Mouse (Mus musculus) limb, embryonic 14.5 days (tissue): ENCODE results near the gene Rnd1. TPM values are rescaled to one million over a fixed set of nuclear protein-coding genes. Genes with fewer than 3 reads are reported as not detected.

ENCODE experiments used
- ATAC-seq: fragments of 200-750 bp; cut with Nextera tagmentation; 2 replicates; pipeline ENCODE4 v1.8.0; 2017; ENCODE audit warnings: low read depth, moderate number of reproducible peaks, moderate TSS enrichment; ENCODE audit not compliant: low FRiP score
- DNase-seq: peaks from one replicate; pipeline ENCODE4 v3.0.0-alpha.2; 2015; ENCODE audit warnings: low spot score
- H3K27ac ChIP-seq: fragments of 300-500 bp; sonication (generic); replicated peaks from 2 replicates; pipeline ENCODE4 v1.5.1; 2014; ENCODE audit warnings: low read depth, mild to moderate bottlenecking, low read length, moderate library complexity, mixed read lengths
- H3K27me3 ChIP-seq: fragments of 300-500 bp; sonication (generic); 2 replicates; pipeline ENCODE4 v1.6.1; 2014; ENCODE audit warnings: low read length, mixed read lengths; ENCODE audit not compliant: control insufficient read depth, insufficient read depth
- H3K36me3 ChIP-seq: fragments of 300-500 bp; sonication (generic); 2 replicates; pipeline ENCODE4 v1.6.1; 2014; ENCODE audit warnings: mild to moderate bottlenecking, low read length, moderate library complexity, mixed read lengths; ENCODE audit not compliant: control insufficient read depth, insufficient read depth
- H3K4me1 ChIP-seq: fragments of 300-500 bp; sonication (generic); 2 replicates; pipeline ENCODE4 v1.6.1; 2014; ENCODE audit warnings: antibody characterized with exemption, low read length, mixed read lengths; ENCODE audit not compliant: control insufficient read depth, insufficient read depth
- H3K4me2 ChIP-seq: fragments of 300-500 bp; sonication (generic); replicated peaks from 2 replicates; pipeline ENCODE4 v1.6.1; 2014; ENCODE audit warnings: low read depth, mild to moderate bottlenecking, low read length, moderate library complexity; ENCODE audit not compliant: severe bottlenecking
- H3K4me3 ChIP-seq: fragments of 300-500 bp; sonication (generic); replicated peaks from 2 replicates; pipeline ENCODE4 v1.5.1; 2014; ENCODE audit warnings: low read length
- H3K9ac ChIP-seq: fragments of 300-500 bp; sonication (generic); 2 replicates; pipeline ENCODE4 v1.6.1; 2014; ENCODE audit warnings: mild to moderate bottlenecking, low read depth, low read length, moderate library complexity; ENCODE audit not compliant: severe bottlenecking
- H3K9me3 ChIP-seq: fragments of 300-500 bp; sonication (generic); 2 replicates; pipeline ENCODE4 v1.6.1; 2016; ENCODE audit warnings: low read length; ENCODE audit not compliant: control insufficient read depth
- POLR2A ChIP-seq: fragments of 200-500 bp; IDR thresholded peaks from 2 replicates; pipeline ENCODE4 v1.8.0; 2012; ENCODE audit warnings: inconsistent platforms, mild to moderate bottlenecking, moderate library complexity, borderline replicate concordance; ENCODE audit not compliant: insufficient read depth, insufficient read length; ENCODE audit errors: extremely low read depth
- WGBS: fragments of 180-500 bp; shearing (Covaris S2); extraction: QIAGEN DNeasy Blood & Tissue Kit; methylation state at CpG from one replicate; pipeline ENCODE4 v1.1.7; 2014; 5-methylcytosine and 5-hydroxymethylcytosine counted together
- polyA plus RNA-seq, 2 experiments: library from polyadenylated mRNA; depleted of rRNA in 1 of 2; stranded (reverse) in 1 of 2; unstranded in 1 of 2; fragments of >200 nt; fragmentation: Nextera tagmentation in 1 of 2; extraction: Ambion mirVana in 1 of 2; gene quantifications; 2 replicates each; pipeline versions ENCODE4 v1.2.1 to v1.2.3; 2012 to 2014

Rnd1 gene
- polyA plus RNA-seq, 2 experiments = 0.45 to 1.5 TPM

- H3K27me3 ChIP-seq = no peaks in the 10 kb centered on the region
- under 1% methylated on average over 12 of the region's 12 CpGs for WGBS
- no peaks in the 10 kb centered on the region for H3K36me3 ChIP-seq
- no peak overlapping the region for H3K27ac ChIP-seq
- 0 out of 2 replicates have a peak overlapping the region, but pooled peaks have one; percentile 0 for H3K4me3 ChIP-seq
- TF ChIP-seq POLR2A = no peak
- ATAC-seq = peak; percentile 71; the same call in 1 of the 2 replicates
- no peak overlapping the region for H3K9ac ChIP-seq
- no peaks in the 10 kb centered on the region for H3K9me3 ChIP-seq
- peaks cover 11% of the 10 kb centered on the region; the same call in 1 of the 2 replicates for H3K4me1 ChIP-seq
- peak overlapping the region; percentile 30 for H3K4me2 ChIP-seq
- DNase-seq = peak; percentile 70
Observed at GRCm38 (mm10) chr15:98617176-98617537, 60.1 kb downstream of the Rnd1 start.

GRCm38 (mm10) chr15:98616362-98617175 is 60.7 kb downstream of the Rnd1 start:
- Histone ChIP-seq H3K4me3 (0 out of 2 replicates have a peak overlapping the region, but pooled peaks have one; percentile 0), H3K36me3 (no peaks in the 10 kb centered on the region), H3K9ac (no peak overlapping the region), H3K4me1 (peaks cover 11% of the 10 kb centered on the region; the same call in 1 of the 2 replicates), H3K27me3 (no peaks in the 10 kb centered on the region), H3K27ac (no peak overlapping the region), H3K9me3 (no peaks in the 10 kb centered on the region), H3K4me2 (peak overlapping the region; percentile 30)
- ATAC-seq (no peak), DNase-seq (no peak)
- TF ChIP-seq POLR2A = no peak
- 23% methylated on average over 20 of the region's 20 CpGs for WGBS

- Histone ChIP-seq H3K9me3 (no peaks in the 10 kb centered on the region), H3K9ac (no peak overlapping the region), H3K27me3 (no peaks in the 10 kb centered on the region), H3K4me3 (no peak overlapping the region), H3K36me3 (no peaks in the 10 kb centered on the region), H3K27ac (no peak overlapping the region), H3K4me2 (no peak overlapping the region), H3K4me1 (peaks cover 11% of the 10 kb centered on the region; the same call in 1 of the 2 replicates)
- DNase-seq = no peak
- 67% methylated on average over 6 of the region's 6 CpGs for WGBS
- no peak for TF ChIP-seq POLR2A
- ATAC-seq = no peak
Observed at GRCm38 (mm10) chr15:98615751-98616150, 61.5 kb downstream of the Rnd1 start.

GRCm38 (mm10) chr15:98614971-98615370 is 62.3 kb downstream of the Rnd1 start:
- no peak overlapping the region for H3K4me2 ChIP-seq
- DNase-seq (no peak), ATAC-seq (no peak)
- no peak overlapping the region for H3K4me3 ChIP-seq
- H3K27me3 ChIP-seq = no peaks in the 10 kb centered on the region
- no peaks in the 10 kb centered on the region for H3K36me3 ChIP-seq
- no peak for TF ChIP-seq POLR2A
- WGBS = 33% methylated on average over 6 of the region's 6 CpGs
- no peaks in the 10 kb centered on the region for H3K9me3 ChIP-seq
- peaks cover 11% of the 10 kb centered on the region; the same call in 1 of the 2 replicates for H3K4me1 ChIP-seq
- no peak overlapping the region for H3K27ac ChIP-seq
- H3K9ac ChIP-seq = no peak overlapping the region

- Histone ChIP-seq H3K4me1 (peaks cover 11% of the 10 kb centered on the region; the same call in 1 of the 2 replicates), H3K4me2 (no peak overlapping the region), H3K27me3 (no peaks in the 10 kb centered on the region), H3K9me3 (no peaks in the 10 kb centered on the region), H3K9ac (no peak overlapping the region), H3K27ac (0 out of 2 replicates have a peak overlapping the region, but pooled peaks have one; percentile 28), H3K36me3 (no peaks in the 10 kb centered on the region), H3K4me3 (no peak overlapping the region)
- DNase-seq = peak; percentile 68
- TF ChIP-seq POLR2A = no peak
- ATAC-seq = peak; percentile 44; the same call in 1 of the 2 replicates
- 28% methylated on average over 9 of the region's 9 CpGs for WGBS
Observed at GRCm38 (mm10) chr15:98614551-98614950, 62.7 kb downstream of the Rnd1 start.

Other genes with a start within 250 kb of the Rnd1 start
- gene Olfr282, start 246.2 kb downstream of the Rnd1 start, polyA plus RNA-seq (2012; rRNA removed) = not detected in 2 replicates
- gene Olfr282, start 246.2 kb downstream of the Rnd1 start, polyA plus RNA-seq (2014; fragmentation: Nextera tagmentation; extraction: Ambion mirVana) = not detected in 2 replicates
- gene Olfr281, start 224.9 kb downstream of the Rnd1 start, polyA plus RNA-seq (2012; rRNA removed) = not detected in 2 replicates
- not detected in 2 replicates for gene Olfr281, start 224.9 kb downstream of the Rnd1 start, polyA plus RNA-seq (2014; fragmentation: Nextera tagmentation; extraction: Ambion mirVana)
- gene OR5BS1P, start 207.6 kb downstream of the Rnd1 start, polyA plus RNA-seq (2012; rRNA removed) = not detected in 2 replicates
- gene OR5BS1P, start 207.6 kb downstream of the Rnd1 start, polyA plus RNA-seq (2014; fragmentation: Nextera tagmentation; extraction: Ambion mirVana) = not detected in 2 replicates
- gene Lalba, start 194.7 kb downstream of the Rnd1 start, polyA plus RNA-seq (2012; rRNA removed) = 0.14 and 0.32 TPM in 2 replicates
- not detected in 2 replicates for gene Lalba, start 194.7 kb downstream of the Rnd1 start, polyA plus RNA-seq (2014; fragmentation: Nextera tagmentation; extraction: Ambion mirVana)
- gene Olfr279, start 185.1 kb downstream of the Rnd1 start, polyA plus RNA-seq (2012; rRNA removed) = not detected in 2 replicates
- not detected in 2 replicates for gene Olfr279, start 185.1 kb downstream of the Rnd1 start, polyA plus RNA-seq (2014; fragmentation: Nextera tagmentation; extraction: Ambion mirVana)
- 99.8 and 105 TPM in 2 replicates for gene Kansl2, start 143.2 kb downstream of the Rnd1 start, polyA plus RNA-seq (2012; rRNA removed)
- gene Kansl2, start 143.2 kb downstream of the Rnd1 start, polyA plus RNA-seq (2014; fragmentation: Nextera tagmentation; extraction: Ambion mirVana) = 104 and 108 TPM in 2 replicates
- gene Ccnt1, start 106.5 kb downstream of the Rnd1 start, polyA plus RNA-seq (2012; rRNA removed) = 19.4 and 21.6 TPM in 2 replicates
- gene Ccnt1, start 106.5 kb downstream of the Rnd1 start, polyA plus RNA-seq (2014; fragmentation: Nextera tagmentation; extraction: Ambion mirVana) = 45.3 and 53.4 TPM in 2 replicates
- not detected in 2 replicates for gene 4930415O20Rik, start 106.5 kb downstream of the Rnd1 start, polyA plus RNA-seq (2012; rRNA removed)
- gene 4930415O20Rik, start 106.5 kb downstream of the Rnd1 start, polyA plus RNA-seq (2014; fragmentation: Nextera tagmentation; extraction: Ambion mirVana) = 0.37 TPM in 1 of 2 replicates, not detected in the other
- gene Adcy6, start 67.4 kb downstream of the Rnd1 start, polyA plus RNA-seq (2012; rRNA removed) = 74.0 and 82.0 TPM in 2 replicates
- 14.3 and 16.2 TPM in 2 replicates for gene Adcy6, start 67.4 kb downstream of the Rnd1 start, polyA plus RNA-seq (2014; fragmentation: Nextera tagmentation; extraction: Ambion mirVana)
- 75.2 and 105 TPM in 2 replicates for gene Cacnb3, start 46.6 kb downstream of the Rnd1 start, polyA plus RNA-seq (2012; rRNA removed)
- 33.9 and 40.8 TPM in 2 replicates for gene Cacnb3, start 46.6 kb downstream of the Rnd1 start, polyA plus RNA-seq (2014; fragmentation: Nextera tagmentation; extraction: Ambion mirVana)
- 47.0 and 54.0 TPM in 2 replicates for gene Ddx23, start 14.6 kb downstream of the Rnd1 start, polyA plus RNA-seq (2012; rRNA removed)
- gene Ddx23, start 14.6 kb downstream of the Rnd1 start, polyA plus RNA-seq (2014; fragmentation: Nextera tagmentation; extraction: Ambion mirVana) = 22.6 and 26.5 TPM in 2 replicates
- gene Ccdc65, start 30.7 kb upstream of the Rnd1 start, polyA plus RNA-seq (2012; rRNA removed) = 0.48 and 0.55 TPM in 2 replicates
- 0.40 and 0.87 TPM in 2 replicates for gene Ccdc65, start 30.7 kb upstream of the Rnd1 start, polyA plus RNA-seq (2014; fragmentation: Nextera tagmentation; extraction: Ambion mirVana)
- gene Fkbp11, start 50.7 kb upstream of the Rnd1 start, polyA plus RNA-seq (2012; rRNA removed) = 58.9 and 90.9 TPM in 2 replicates
- 74.4 and 82.7 TPM in 2 replicates for gene Fkbp11, start 50.7 kb upstream of the Rnd1 start, polyA plus RNA-seq (2014; fragmentation: Nextera tagmentation; extraction: Ambion mirVana)
- 75.0 and 96.4 TPM in 2 replicates for gene Arf3, start 85.8 kb upstream of the Rnd1 start, polyA plus RNA-seq (2012; rRNA removed)
- gene Arf3, start 85.8 kb upstream of the Rnd1 start, polyA plus RNA-seq (2014; fragmentation: Nextera tagmentation; extraction: Ambion mirVana) = 37.4 and 39.6 TPM in 2 replicates
- 13.7 and 14.9 TPM in 2 replicates for gene Wnt10b, start 100.7 kb upstream of the Rnd1 start, polyA plus RNA-seq (2012; rRNA removed)
- 6.3 and 7.4 TPM in 2 replicates for gene Wnt10b, start 100.7 kb upstream of the Rnd1 start, polyA plus RNA-seq (2014; fragmentation: Nextera tagmentation; extraction: Ambion mirVana)
- not detected in 2 replicates for gene Wnt1, start 112.4 kb upstream of the Rnd1 start, polyA plus RNA-seq (2012; rRNA removed)
- 0.08 TPM in 1 of 2 replicates, not detected in the other for gene Wnt1, start 112.4 kb upstream of the Rnd1 start, polyA plus RNA-seq (2014; fragmentation: Nextera tagmentation; extraction: Ambion mirVana)
- gene Ddn, start 132.0 kb upstream of the Rnd1 start, polyA plus RNA-seq (2012; rRNA removed) = 0.44 and 0.59 TPM in 2 replicates
- 0.14 TPM in 1 of 2 replicates, not detected in the other for gene Ddn, start 132.0 kb upstream of the Rnd1 start, polyA plus RNA-seq (2014; fragmentation: Nextera tagmentation; extraction: Ambion mirVana)
- gene Prkag1, start 154.1 kb upstream of the Rnd1 start, polyA plus RNA-seq (2012; rRNA removed) = 93.1 and 93.7 TPM in 2 replicates
- gene Prkag1, start 154.1 kb upstream of the Rnd1 start, polyA plus RNA-seq (2014; fragmentation: Nextera tagmentation; extraction: Ambion mirVana) = 81.3 and 82.3 TPM in 2 replicates
- gene Kmt2d, start 193.7 kb upstream of the Rnd1 start, polyA plus RNA-seq (2012; rRNA removed) = 27.1 and 27.3 TPM in 2 replicates
- gene Kmt2d, start 193.7 kb upstream of the Rnd1 start, polyA plus RNA-seq (2014; fragmentation: Nextera tagmentation; extraction: Ambion mirVana) = 16.7 and 20.1 TPM in 2 replicates
- 14.5 and 16.4 TPM in 2 replicates for gene Rhebl1, start 217.1 kb upstream of the Rnd1 start, polyA plus RNA-seq (2012; rRNA removed)
- 12.0 and 13.8 TPM in 2 replicates for gene Rhebl1, start 217.1 kb upstream of the Rnd1 start, polyA plus RNA-seq (2014; fragmentation: Nextera tagmentation; extraction: Ambion mirVana)
- gene Dhh, start 221.1 kb upstream of the Rnd1 start, polyA plus RNA-seq (2012; rRNA removed) = 1.4 and 2.0 TPM in 2 replicates
- 0.72 and 1.1 TPM in 2 replicates for gene Dhh, start 221.1 kb upstream of the Rnd1 start, polyA plus RNA-seq (2014; fragmentation: Nextera tagmentation; extraction: Ambion mirVana)
- gene Lmbr1l, start 240.8 kb upstream of the Rnd1 start, polyA plus RNA-seq (2012; rRNA removed) = 66.8 and 145 TPM in 2 replicates
- 5.5 and 7.8 TPM in 2 replicates for gene Lmbr1l, start 240.8 kb upstream of the Rnd1 start, polyA plus RNA-seq (2014; fragmentation: Nextera tagmentation; extraction: Ambion mirVana)